Mouse (Mus musculus): ENCODE measurements around the gene Hmox2.

- no peak for TF ChIP-seq CTCF (IDR thresholded peaks at IDR 0.05; ENCODE audit: borderline replicate concordance, insufficient read depth, low read length)
- peak; percentile 13; the same call in 1 of the 2 replicates for TF ChIP-seq POLR2A (IDR thresholded peaks at IDR 0.05; ENCODE audit: low read depth, low read length)
Observed at GRCm38 (mm10) chr16:4682628-4683179, 43.5 kb upstream of the Hmox2 start.

Data from embryonic fibroblast, embryonic 13.5 days (primary cell).